Mouse (Mus musculus) cortical plate, adult 2 months (tissue): ENCODE results near the gene Cmtm8. TPM values are rescaled to one million over a fixed set of nuclear protein-coding genes. Genes with fewer than 3 reads are reported as not detected.

ENCODE experiments used
- H3K27ac ChIP-seq: fragments of 200-500 bp; 2 replicates; pipeline ENCODE4 v1.5.1; 2012; ENCODE audit warnings: low read length, control low read depth, inconsistent platforms; ENCODE audit not compliant: insufficient read depth
- H3K4me1 ChIP-seq: fragments of 200-500 bp; 2 replicates; pipeline ENCODE4 v1.6.1; 2011; ENCODE audit warnings: low read length; ENCODE audit not compliant: control insufficient read depth, insufficient read depth
- H3K4me3 ChIP-seq: fragments of 200-500 bp; 2 replicates; pipeline ENCODE4 v1.5.1; 2011; ENCODE audit warnings: mild to moderate bottlenecking, low read length, control low read depth; ENCODE audit not compliant: insufficient read depth
- CTCF ChIP-seq: fragments of 200-500 bp; IDR thresholded peaks from 2 replicates; pipeline ENCODE4 v1.5.1; 2011; ENCODE audit warnings: mild to moderate bottlenecking, control low read depth, low read length; ENCODE audit not compliant: insufficient read depth; ENCODE audit errors: extremely low read depth
- POLR2A ChIP-seq: fragments of 200-500 bp; IDR thresholded peaks from 2 replicates; pipeline ENCODE4 v1.6.1; 2011; ENCODE audit warnings: mild to moderate bottlenecking, low read length, control low read depth; ENCODE audit not compliant: insufficient read depth; ENCODE audit errors: extremely low read depth
- polyA plus RNA-seq: library from polyadenylated mRNA; depleted of rRNA; stranded (reverse); fragments of >200 nt; gene quantifications from 2 replicates; pipeline ENCODE4 v1.2.3, GENCODE M21; 2012

The Cmtm8 gene
- polyA plus RNA-seq, 1 experiment: 4.9 TPM

GRCm38 (mm10) chr9:114778877-114779276 is 65.1 kb downstream of the Cmtm8 start:
- TF ChIP-seq CTCF: no peak
- no peak for TF ChIP-seq POLR2A

GRCm38 (mm10) chr9:114778047-114778390 is 65.9 kb downstream of the Cmtm8 start:
- H3K4me3 ChIP-seq: no peak overlapping the region
- no peaks in the 10 kb centered on the region for H3K4me1 ChIP-seq
- no peak for TF ChIP-seq CTCF
- TF ChIP-seq POLR2A: no peak
- no peak overlapping the region for H3K27ac ChIP-seq

More at GRCm38 (mm10) chr9:114778877-114779276, 65.1 kb downstream of the Cmtm8 start:
- H3K4me1 ChIP-seq: no peaks in the 10 kb centered on the region
- H3K27ac ChIP-seq: no peak overlapping the region
- H3K4me3 ChIP-seq: no peak overlapping the region

- no peaks in the 10 kb centered on the region for H3K4me1 ChIP-seq
- no peak overlapping the region for H3K4me3 ChIP-seq
- no peak for TF ChIP-seq CTCF
- no peak for TF ChIP-seq POLR2A
- H3K27ac ChIP-seq: no peak overlapping the region
Observed at GRCm38 (mm10) chr9:114777178-114778046, 66.5 kb downstream of the Cmtm8 start.

DNA sequence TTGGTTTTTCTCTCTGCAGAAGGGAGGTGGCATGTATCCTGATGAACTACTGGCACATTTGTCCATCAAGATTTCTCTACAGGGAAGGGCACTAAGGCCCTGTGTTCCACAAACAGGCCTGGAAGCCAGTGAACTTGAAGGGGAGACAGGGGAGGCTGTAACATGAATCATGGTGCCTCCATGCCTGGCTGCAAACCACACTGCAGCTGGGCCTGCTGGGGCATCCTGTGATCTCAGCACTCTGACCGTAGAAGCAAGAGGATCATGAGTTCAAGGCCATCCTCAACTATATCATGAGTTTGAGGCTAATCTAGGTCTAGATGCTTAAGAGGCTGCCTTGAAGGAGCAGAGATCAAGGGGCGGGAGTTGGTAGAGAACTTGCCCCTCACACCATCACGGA is 67.6 kb downstream of the Cmtm8 start:
- no peak for TF ChIP-seq CTCF
- no peak for TF ChIP-seq POLR2A
- Histone ChIP-seq H3K4me3 (no peak overlapping the region), H3K27ac (no peak overlapping the region), H3K4me1 (no peaks in the 10 kb centered on the region)

DNA sequence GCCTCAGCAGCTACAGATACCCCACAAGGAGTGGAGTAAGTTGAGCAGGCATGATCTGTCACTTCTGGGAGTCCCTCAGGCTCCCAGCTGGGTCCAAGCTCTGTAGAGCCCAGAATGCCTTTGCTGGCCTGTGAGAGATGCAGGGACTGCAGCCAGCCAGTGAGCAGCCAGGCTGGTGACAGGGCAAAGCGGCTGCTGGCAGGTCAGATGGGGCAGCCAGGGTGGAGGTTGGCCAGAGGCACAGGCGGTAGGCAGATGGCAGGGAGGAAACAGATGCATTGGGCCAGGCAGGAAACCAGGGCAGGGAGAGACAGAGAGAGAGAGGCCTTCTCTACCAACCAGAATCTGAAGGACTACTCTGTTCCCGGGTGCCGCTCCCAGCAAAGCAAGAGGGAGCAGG is 68.7 kb downstream of the Cmtm8 start:
- TF ChIP-seq CTCF (no peak), POLR2A (no peak)
- H3K4me3 ChIP-seq: no peak overlapping the region
- H3K4me1 ChIP-seq: no peaks in the 10 kb centered on the region
- H3K27ac ChIP-seq: no peak overlapping the region

GRCm38 (mm10) chr9:114774629-114775028 is 69.3 kb downstream of the Cmtm8 start:
- Histone ChIP-seq H3K4me1 (no peaks in the 10 kb centered on the region), H3K27ac (no peak overlapping the region)
- no peak for TF ChIP-seq CTCF
- TF ChIP-seq POLR2A: no peak

DNA sequence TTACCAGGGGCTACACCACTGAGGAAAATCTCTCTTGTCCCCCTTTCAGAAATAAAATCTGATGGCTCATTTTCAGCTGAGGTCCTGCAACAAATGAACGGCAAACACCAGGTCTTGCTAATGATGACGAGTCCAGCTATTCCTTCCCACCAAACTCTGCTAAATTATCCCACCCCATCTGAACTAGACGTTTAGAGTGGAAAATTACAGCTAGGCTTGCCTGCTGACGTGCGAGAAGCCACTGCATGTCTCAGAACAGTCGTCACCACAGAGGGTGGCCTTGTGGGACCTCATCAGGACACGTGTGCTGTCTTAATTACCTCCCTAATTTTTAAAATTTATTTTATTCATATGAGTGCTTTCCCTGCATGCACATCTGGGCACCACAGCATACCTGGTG is 72.4 kb downstream of the Cmtm8 start:
- TF ChIP-seq POLR2A (no peak), CTCF (no peak)
- H3K4me3 ChIP-seq: no peak overlapping the region
- H3K4me1 ChIP-seq: no peaks in the 10 kb centered on the region
- no peak overlapping the region for H3K27ac ChIP-seq

More at GRCm38 (mm10) chr9:114774629-114775028, 69.3 kb downstream of the Cmtm8 start:
- H3K4me3 ChIP-seq: no peak overlapping the region

GRCm38 (mm10) chr9:114770224-114770623 is 73.7 kb downstream of the Cmtm8 start:
- Histone ChIP-seq H3K4me1 (no peaks in the 10 kb centered on the region), H3K4me3 (no peak overlapping the region), H3K27ac (no peak overlapping the region)
- TF ChIP-seq POLR2A (no peak), CTCF (no peak)

DNA sequence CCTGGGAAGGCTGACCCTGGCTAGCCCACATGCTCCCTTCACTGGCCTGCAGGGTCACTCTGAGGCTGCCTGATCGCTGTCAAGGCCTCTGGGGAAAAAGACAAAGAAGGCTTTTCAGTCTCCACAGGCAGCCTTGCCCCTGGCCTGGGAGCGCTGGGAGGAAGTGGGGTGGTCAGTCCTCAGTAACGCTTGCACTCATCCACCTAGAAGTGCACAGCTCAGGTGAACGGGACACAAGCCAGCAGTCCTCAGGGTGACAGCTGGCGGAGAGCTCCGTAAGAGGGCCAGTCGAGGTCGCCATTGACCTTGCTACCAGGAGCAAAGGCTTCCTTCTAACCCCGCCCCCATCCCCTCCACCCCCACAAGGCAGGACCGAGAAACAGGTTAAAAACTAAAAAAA is 75.9 kb downstream of the Cmtm8 start:
- H3K27ac ChIP-seq: no peak overlapping the region
- no peak overlapping the region for H3K4me3 ChIP-seq
- H3K4me1 ChIP-seq: no peaks in the 10 kb centered on the region
- no peak for TF ChIP-seq POLR2A

GRCm38 (mm10) chr9:114767507-114767906 is 76.4 kb downstream of the Cmtm8 start:
- TF ChIP-seq POLR2A: no peak
- TF ChIP-seq CTCF: no peak
- no peaks in the 10 kb centered on the region for H3K4me1 ChIP-seq

DNA sequence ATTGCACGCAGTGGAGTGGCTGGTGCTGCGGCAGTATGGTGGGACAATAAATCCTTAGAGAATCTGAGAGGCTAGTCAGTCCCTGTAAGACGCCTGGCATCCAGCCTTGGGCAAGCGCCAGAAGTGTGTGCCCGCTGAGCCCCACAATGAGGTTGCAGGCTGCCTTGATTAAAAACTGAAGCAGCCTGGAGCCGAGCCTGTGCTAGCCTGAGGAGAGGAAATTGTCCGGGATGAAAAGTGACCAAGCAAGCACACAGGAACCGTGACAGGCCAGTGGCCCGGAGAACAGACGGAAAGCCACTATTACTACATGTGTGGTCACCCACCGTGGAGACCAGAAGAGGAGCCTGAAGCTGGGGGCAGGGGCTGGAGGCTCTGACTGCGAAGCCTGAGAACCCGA is 76.9 kb downstream of the Cmtm8 start:
- H3K27ac ChIP-seq: no peak overlapping the region

More at GRCm38 (mm10) chr9:114767507-114767906, 76.4 kb downstream of the Cmtm8 start:
- no peak overlapping the region for H3K27ac ChIP-seq
- no peak overlapping the region for H3K4me3 ChIP-seq

More for the DNA sequence above, 76.9 kb downstream of the Cmtm8 start:
- Histone ChIP-seq H3K4me1 (no peaks in the 10 kb centered on the region), H3K4me3 (no peak overlapping the region)
- no peak for TF ChIP-seq CTCF
- no peak for TF ChIP-seq POLR2A
